In the genomic region with DNA sequence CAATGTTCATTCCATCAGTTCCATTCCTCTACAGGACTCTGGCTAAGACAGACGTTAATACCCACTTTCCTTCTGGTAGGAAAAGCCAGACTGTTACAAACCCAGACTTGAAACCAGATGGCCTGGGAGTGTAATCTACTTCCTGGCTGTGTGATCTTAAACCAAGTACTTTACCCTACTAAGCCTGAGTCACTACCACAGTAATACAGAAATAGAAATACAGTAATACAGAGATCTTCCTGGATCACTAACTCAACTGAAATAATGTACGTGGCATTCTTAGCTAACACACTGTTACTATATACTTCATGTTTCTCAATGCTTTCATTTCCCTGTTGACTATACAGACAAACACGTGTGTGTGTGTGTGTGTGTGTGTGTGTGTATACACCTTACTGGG, we compare ENCODE assay signal across 11 mouse cellular contexts.
A peak's percentile ranks its signal among the peaks of the same experiment; 100 is the strongest.
DNase-seq lines count a peak whose midpoint lies in the region; ATAC-seq and TF ChIP-seq lines count a peak whose summit lies in the region.
"Had no signal": no experiment of that assay in that cellular context is flagged by ENCODE, and none has a peak within 500 bp of the region (broad histone marks: within the 10 kb centered on the region; RNA-seq: fewer than 3 reads in every experiment).

No protein-coding gene starts in this region.

- H3K4me2 ChIP-seq in liver, embryonic 11.5 days: no peak overlapping the region
- H3K4me2 ChIP-seq in intestine, postnatal 0 days (replicated peaks; ENCODE audit: low read depth): no peak overlapping the region

- DNase-seq in liver, embryonic 11.5 days (ENCODE audit: low spot score): no peak
- DNase-seq in liver (no peak), NIH3T3 (ENCODE audit: low read depth) (peak; percentile 55)
- DNase-seq in left cerebral cortex, adult 11 months (ENCODE audit: low spot score): no peak
- DNase-seq: heart, postnatal 10 days; kidney, adult 11 months; thymus, adult 18-20 months had no signal

- H3K27ac ChIP-seq in liver, embryonic 11.5 days (ENCODE audit: low read depth, low read length): no peak overlapping the region
- H3K27ac ChIP-seq in intestine, postnatal 0 days (ENCODE audit: low read depth, low read length): peak overlapping the region; percentile 58
- H3K27ac ChIP-seq in small intestine, adult 2 months (ENCODE audit: insufficient read depth, low read depth, low read length): peak overlapping the region; percentile 90

- no peaks in the 10 kb centered on the region for H3K27me3 ChIP-seq in liver, embryonic 11.5 days (replicated peaks; ENCODE audit: control insufficient read depth, insufficient read depth, low read length)
- no peaks in the 10 kb centered on the region for H3K27me3 ChIP-seq in intestine, postnatal 0 days (replicated peaks; ENCODE audit: control insufficient read depth, insufficient read depth, low read length)
- no peaks in the 10 kb centered on the region for H3K27me3 ChIP-seq in small intestine, adult 2 months (ENCODE audit: control insufficient read depth, insufficient read depth, low read length)

- no peak for TF ChIP-seq POLR2A in small intestine, adult 2 months (IDR thresholded peaks at IDR 0.05; ENCODE audit: low read depth, low read length)

- TF ChIP-seq CTCF in intestine, postnatal 0 days (IDR thresholded peaks at IDR 0.05; ENCODE audit: low read depth): no peak
- no peak for TF ChIP-seq CTCF in small intestine, adult 2 months (IDR thresholded peaks at IDR 0.05; ENCODE audit: extremely low read depth, insufficient read length, insufficient replicate concordance, low read depth, low read length)

- peak; percentile 40; the same call in 1 of the 2 replicates for ATAC-seq in liver, embryonic 11.5 days (replicated peaks; ENCODE audit: low FRiP score)
- ATAC-seq in intestine, postnatal 0 days: peak; percentile 63
- ATAC-seq in erythroid progenitor cell, adult 5-6 weeks (replicated peaks; ENCODE audit: low FRiP score, poor library complexity, severe bottlenecking): no peak
- ATAC-seq: forebrain, embryonic 16.5 days had no signal

- no peak overlapping the region for H3K4me3 ChIP-seq in liver, embryonic 11.5 days (ENCODE audit: low read depth, low read length)
- H3K4me3 ChIP-seq in intestine, postnatal 0 days (ENCODE audit: low read depth, low read length): no peak overlapping the region
- H3K4me3 ChIP-seq in small intestine, adult 2 months (ENCODE audit: low read depth, low read length): no peak overlapping the region

- WGBS in liver, embryonic 11.5 days: 49% methylated on average over 3 of the region's 3 CpGs
- WGBS in intestine, postnatal 0 days: 39% methylated on average over 3 of the region's 3 CpGs
- WGBS in small intestine, adult 2 months: 20% methylated on average over 3 of the region's 3 CpGs

- H3K4me1 ChIP-seq in liver, embryonic 11.5 days (replicated peaks; ENCODE audit: control insufficient read depth, insufficient read depth, low read length): peaks cover 4% of the 10 kb centered on the region; the same call in 1 of the 2 replicates
- H3K4me1 ChIP-seq in intestine, postnatal 0 days (replicated peaks; ENCODE audit: control insufficient read depth, insufficient read depth, low read length): peaks cover 12% of the 10 kb centered on the region; the same call in 1 of the 2 replicates
- H3K4me1 ChIP-seq in small intestine, adult 2 months (ENCODE audit: control insufficient read depth, insufficient read depth, insufficient read length, low read length): peaks cover 40% of the 10 kb centered on the region

- no peak overlapping the region for H3K9ac ChIP-seq in liver, embryonic 11.5 days (ENCODE audit: low read depth, low read length)
- no peak overlapping the region for H3K9ac ChIP-seq in intestine, postnatal 0 days (ENCODE audit: low read depth, low read length)

- no peaks in the 10 kb centered on the region for H3K9me3 ChIP-seq in liver, embryonic 11.5 days (ENCODE audit: control insufficient read depth, low read length)
- no peaks in the 10 kb centered on the region for H3K9me3 ChIP-seq in intestine, postnatal 0 days (ENCODE audit: control insufficient read depth)

- no peaks in the 10 kb centered on the region for H3K36me3 ChIP-seq in liver, embryonic 11.5 days (ENCODE audit: control insufficient read depth, insufficient read depth, low read length)
- no peaks in the 10 kb centered on the region for H3K36me3 ChIP-seq in intestine, postnatal 0 days (ENCODE audit: control insufficient read depth, insufficient read depth)
- no peaks in the 10 kb centered on the region for H3K36me3 ChIP-seq in small intestine, adult 2 months (ENCODE audit: control insufficient read depth, insufficient read depth, low read length)
